Mouse (Mus musculus) brain, embryonic 14.5 days (tissue): ENCODE data around the gene Dgkd. TPM values are rescaled to one million over a fixed set of nuclear protein-coding genes. Genes with fewer than 3 reads are reported as not detected.

Experiments
- DNase-seq: peaks from one replicate; pipeline ENCODE4 v3.0.0-alpha.2; 2011; ENCODE audit warnings: low read depth
- CTCF ChIP-seq: fragments of 200-500 bp; IDR thresholded peaks from 2 replicates; pipeline ENCODE4 v1.5.1; 2012; ENCODE audit warnings: inconsistent platforms, mild to moderate bottlenecking, moderate library complexity, borderline replicate concordance; ENCODE audit not compliant: insufficient read depth, insufficient read length; ENCODE audit errors: extremely low read depth
- POLR2A ChIP-seq: fragments of 200-500 bp; IDR thresholded peaks from 2 replicates; pipeline ENCODE4 v1.6.1; 2012; ENCODE audit warnings: mild to moderate bottlenecking, inconsistent platforms, borderline replicate concordance; ENCODE audit not compliant: poor library complexity, insufficient read depth, insufficient read length, severe bottlenecking; ENCODE audit errors: extremely low read depth
- polyA plus RNA-seq: library from polyadenylated mRNA; depleted of rRNA; stranded (reverse); fragments of >200 nt; gene quantifications from 2 replicates; pipeline ENCODE4 v1.2.3, GENCODE M21; 2012

Gene Dgkd
- polyA plus RNA-seq, 1 experiment, result 54.6 TPM

DNA sequence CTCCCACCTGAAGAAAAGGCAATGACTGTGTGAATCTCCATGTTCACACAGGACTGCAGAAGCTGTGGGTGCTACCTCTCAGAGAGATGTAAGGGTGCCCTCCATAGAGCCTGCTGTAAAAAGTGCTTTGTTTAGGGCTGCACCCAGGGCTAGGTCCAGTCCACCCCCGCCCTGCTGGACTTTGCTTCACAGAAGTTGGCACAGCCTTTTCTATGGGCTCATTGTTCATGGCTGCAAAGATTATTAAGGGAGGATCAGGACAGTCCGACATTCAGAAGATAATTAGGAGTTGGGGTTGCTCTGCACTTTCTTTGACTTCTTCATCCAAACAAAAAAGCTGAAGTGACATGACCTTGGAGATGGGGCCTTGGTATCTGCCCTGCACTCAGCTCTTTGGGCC lies 39.4 kb downstream of the Dgkd start:
- TF ChIP-seq POLR2A (no peak), CTCF (no peak)
- DNase-seq, result no peak

- TF ChIP-seq CTCF (no peak), POLR2A (no peak)
- DNase-seq, result no peak
These were observed 40.3 kb downstream of the Dgkd start for GRCm38 (mm10) chr1:87893414-87893813.

- no peak for DNase-seq
- TF ChIP-seq CTCF (no peak), POLR2A (no peak)
These were observed 43.8 kb downstream of the Dgkd start for GRCm38 (mm10) chr1:87896921-87897320.

GRCm38 (mm10) chr1:87899701-87900100 lies 46.6 kb downstream of the Dgkd start:
- DNase-seq, result no peak
- no peak for TF ChIP-seq POLR2A
- TF ChIP-seq CTCF, result no peak

DNA sequence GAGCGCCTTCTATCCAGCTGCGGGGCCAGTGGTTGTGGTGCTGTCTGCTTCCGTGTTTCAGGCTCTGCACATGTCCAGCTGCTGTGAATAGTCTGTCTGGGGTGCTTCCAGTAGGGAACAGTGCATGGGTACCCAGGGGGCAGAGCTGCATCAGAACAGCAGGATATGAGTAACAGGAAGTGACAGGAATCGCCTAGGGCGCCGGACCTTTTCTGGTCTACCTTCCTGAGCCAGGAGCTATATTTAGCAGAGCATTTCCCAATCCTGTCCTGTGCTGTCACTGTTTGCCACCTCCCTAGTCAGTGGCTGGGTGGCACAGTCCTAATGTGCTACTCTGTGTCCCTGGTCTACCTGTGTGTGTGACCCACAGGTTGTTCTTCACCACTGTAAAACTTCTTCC lies 47.9 kb downstream of the Dgkd start:
- no peak for DNase-seq
- no peak for TF ChIP-seq POLR2A
- no peak for TF ChIP-seq CTCF

GRCm38 (mm10) chr1:87902186-87902585 lies 49.1 kb downstream of the Dgkd start:
- no peak for DNase-seq
- TF ChIP-seq CTCF (no peak), POLR2A (no peak)

GRCm38 (mm10) chr1:87906361-87906956 lies 53.4 kb downstream of the Dgkd start:
- DNase-seq, result no peak
- no peak for TF ChIP-seq POLR2A
- TF ChIP-seq CTCF, result no peak

- TF ChIP-seq CTCF, result no peak
- no peak for TF ChIP-seq POLR2A
- DNase-seq, result no peak
These were observed 54.9 kb downstream of the Dgkd start for GRCm38 (mm10) chr1:87908006-87908405.

DNA sequence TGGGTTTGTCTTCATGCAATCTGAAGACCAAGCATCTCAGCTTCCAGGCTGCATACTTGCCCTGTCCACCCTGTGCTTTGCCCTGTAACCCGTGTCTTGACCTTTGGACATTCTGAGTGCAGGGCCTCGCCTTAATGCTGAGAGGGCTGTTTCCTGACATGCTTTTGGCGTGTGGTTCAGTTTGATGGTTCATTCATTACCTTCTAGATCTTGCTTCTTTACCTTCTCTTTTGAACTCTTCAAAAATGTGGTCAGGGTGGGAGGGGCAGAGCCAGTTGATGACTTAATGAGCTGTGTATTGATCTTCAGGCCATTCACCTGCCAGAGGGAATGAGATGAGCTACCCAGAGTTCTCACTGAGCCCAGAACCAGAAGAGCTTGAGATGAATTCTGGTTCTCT lies 55.6 kb downstream of the Dgkd start:
- no peak for DNase-seq
- no peak for TF ChIP-seq CTCF
- no peak for TF ChIP-seq POLR2A

DNA sequence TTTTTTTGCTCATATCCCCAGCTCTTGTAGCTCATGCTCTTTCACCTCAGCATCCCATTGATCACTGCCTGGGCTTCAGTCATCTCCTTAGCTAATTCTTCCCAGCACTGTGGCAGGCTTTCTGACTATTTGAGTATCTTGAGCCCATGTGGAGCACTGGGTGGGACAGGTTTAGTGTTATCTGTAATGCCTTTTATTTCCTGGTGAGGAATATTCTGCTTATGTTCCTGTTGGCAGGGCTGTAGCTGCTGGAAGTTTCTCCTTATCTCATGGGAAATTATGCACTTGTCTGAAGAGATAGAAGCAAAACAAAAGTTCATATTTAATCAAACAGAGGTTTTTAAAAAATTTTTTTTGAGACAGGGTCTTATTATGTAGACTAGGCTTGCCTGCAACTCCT lies 56.5 kb downstream of the Dgkd start:
- no peak for DNase-seq
- TF ChIP-seq CTCF (no peak), POLR2A (no peak)

DNA sequence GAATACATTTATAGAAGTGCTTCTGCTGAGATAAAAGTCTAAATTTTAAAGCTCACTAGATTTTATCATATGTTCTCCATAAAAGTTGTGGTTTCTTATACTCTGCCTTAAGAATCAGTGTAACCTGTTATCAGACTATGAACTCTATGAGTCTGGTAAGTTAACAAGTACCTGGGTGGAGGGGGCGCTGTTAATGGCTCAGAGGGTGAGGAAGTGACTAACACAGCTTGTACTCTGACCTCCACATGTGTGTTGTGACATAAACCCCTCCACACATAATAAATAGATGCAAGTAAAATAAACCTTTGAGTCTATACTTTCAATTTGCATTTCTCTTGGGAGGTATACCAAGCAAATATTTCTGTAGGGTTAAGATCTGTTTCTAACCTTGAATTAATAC lies 57.3 kb downstream of the Dgkd start:
- DNase-seq, result no peak
- no peak for TF ChIP-seq CTCF
- no peak for TF ChIP-seq POLR2A

DNA sequence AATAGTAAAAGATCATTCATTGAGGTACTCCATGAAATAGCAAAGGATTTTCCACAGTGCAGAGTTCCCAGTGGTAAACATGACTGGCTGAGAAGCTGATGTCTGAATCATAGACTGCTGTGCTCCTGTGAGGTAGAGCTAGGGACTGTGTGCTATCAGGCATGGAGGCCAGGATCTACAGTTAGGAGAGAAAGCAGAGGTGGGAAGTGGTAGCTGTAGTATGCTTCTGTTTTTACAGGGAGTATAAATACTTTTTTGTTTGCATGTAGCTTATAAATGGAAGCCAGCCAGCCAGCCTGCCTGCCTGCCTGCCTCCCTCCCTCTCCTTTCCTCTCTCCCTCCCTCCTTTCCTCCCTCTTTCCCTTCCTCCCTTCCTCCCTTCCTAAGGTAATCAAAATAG lies 60.3 kb downstream of the Dgkd start:
- DNase-seq, result no peak
- no peak for TF ChIP-seq CTCF
- TF ChIP-seq POLR2A, result no peak
